Mouse (Mus musculus) heart, embryonic 16.5 days (tissue): ENCODE measurements around the gene Ssu2. TPM values are rescaled to one million over a fixed set of nuclear protein-coding genes. Genes with fewer than 3 reads are reported as not detected.

Source experiments
- ATAC-seq: fragments of 200-750 bp; cut with Nextera tagmentation; replicated peaks from 2 replicates; pipeline ENCODE4 v1.8.0; 2017; ENCODE audit warnings: moderate number of reproducible peaks; ENCODE audit not compliant: insufficient read depth, low FRiP score; ENCODE audit errors: extremely low read depth
- H3K27ac ChIP-seq: fragments of 300-500 bp; sonication (generic); 2 replicates; pipeline ENCODE4 v1.5.1; 2014; ENCODE audit warnings: mild to moderate bottlenecking, low read length, control low read depth, moderate library complexity
- H3K27me3 ChIP-seq: fragments of 300-500 bp; sonication (generic); 2 replicates; pipeline ENCODE4 v1.6.1; 2014; ENCODE audit warnings: low read length, mixed read lengths; ENCODE audit not compliant: control insufficient read depth, insufficient read depth
- H3K36me3 ChIP-seq: fragments of 300-500 bp; sonication (generic); 2 replicates; pipeline ENCODE4 v1.6.1; 2014; ENCODE audit not compliant: control insufficient read depth, insufficient read depth
- H3K4me1 ChIP-seq: fragments of 300-500 bp; sonication (generic); 2 replicates; pipeline ENCODE4 v1.6.1; 2014; ENCODE audit warnings: low read length, mixed read lengths; ENCODE audit not compliant: control insufficient read depth, insufficient read depth
- H3K4me2 ChIP-seq: fragments of 300-500 bp; sonication (generic); 2 replicates; pipeline ENCODE4 v1.6.1; 2014; ENCODE audit warnings: low read depth, mild to moderate bottlenecking, control low read depth, low read length
- H3K4me3 ChIP-seq: fragments of 300-500 bp; sonication (generic); 2 replicates; pipeline ENCODE4 v1.5.1; 2014; ENCODE audit warnings: mild to moderate bottlenecking, control low read depth, low read length
- H3K9ac ChIP-seq: fragments of 300-500 bp; sonication (generic); 2 replicates; pipeline ENCODE4 v1.6.1; 2014; ENCODE audit warnings: low read length, control low read depth
- H3K9me3 ChIP-seq: fragments of 300-500 bp; sonication (generic); replicated peaks from 2 replicates; pipeline ENCODE4 v1.6.1; 2016; ENCODE audit warnings: low read length; ENCODE audit not compliant: control insufficient read depth
- WGBS: fragments of 180-500 bp; shearing (Covaris S2); extraction: QIAGEN DNeasy Blood & Tissue Kit; methylation state at CpG from one replicate; pipeline ENCODE4 v1.1.7; 2014; 5-methylcytosine and 5-hydroxymethylcytosine counted together
- polyA plus RNA-seq: library from polyadenylated mRNA; unstranded; fragments of >200 nt; fragmentation: Nextera tagmentation; extraction: Ambion mirVana; gene quantifications from 2 replicates; pipeline ENCODE4 v1.2.1, GENCODE M21; 2015

Gene Ssu2
- polyA plus RNA-seq, 1 experiment from 2014 or later, result 2.6 TPM

DNA sequence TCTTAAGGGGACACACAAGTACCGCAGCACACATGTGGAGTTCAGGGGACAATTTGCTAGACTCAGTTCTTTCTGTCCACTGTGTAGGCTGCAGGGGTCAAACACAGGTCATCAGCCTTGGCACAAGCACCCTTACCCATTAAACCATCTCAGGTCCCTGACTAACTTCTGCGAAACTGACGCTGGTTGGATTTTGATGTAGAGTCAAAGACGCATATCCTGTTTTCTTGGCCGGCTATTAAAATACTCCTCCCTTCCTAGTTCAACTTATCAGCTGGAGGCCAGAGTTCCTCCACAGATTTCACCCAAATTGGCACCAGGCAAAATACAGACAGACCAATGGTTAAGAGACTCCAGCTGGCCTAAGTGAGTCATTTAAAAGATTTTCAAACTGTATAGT, 60.0 kb downstream of the Ssu2 start:
- no peak overlapping the region for H3K4me3 ChIP-seq
- no peaks in the 10 kb centered on the region for H3K27me3 ChIP-seq
- WGBS, result 51% methylated on average over 5 of the region's 5 CpGs
- no peak overlapping the region for H3K27ac ChIP-seq
- no peaks in the 10 kb centered on the region for H3K9me3 ChIP-seq
- H3K36me3 ChIP-seq, result peaks cover 13% of the 10 kb centered on the region
- ATAC-seq, result peak; percentile 58
- no peak overlapping the region for H3K9ac ChIP-seq
- no peaks in the 10 kb centered on the region; the same call in 1 of the 2 replicates for H3K4me1 ChIP-seq
- H3K4me2 ChIP-seq, result no peak overlapping the region

- H3K27me3 ChIP-seq, result no peaks in the 10 kb centered on the region
- H3K4me3 ChIP-seq, result no peak overlapping the region
- H3K4me2 ChIP-seq, result no peak overlapping the region
- no peak overlapping the region for H3K9ac ChIP-seq
- H3K4me1 ChIP-seq, result no peaks in the 10 kb centered on the region; the same call in 1 of the 2 replicates
- no peaks in the 10 kb centered on the region for H3K9me3 ChIP-seq
- 92% methylated on average over 3 of the region's 3 CpGs for WGBS
- no peak overlapping the region for H3K27ac ChIP-seq
- H3K36me3 ChIP-seq, result peaks cover 13% of the 10 kb centered on the region
- ATAC-seq, result no peak
Observed at GRCm38 (mm10) chr6:112325213-112325612, 62.6 kb downstream of the Ssu2 start.

DNA sequence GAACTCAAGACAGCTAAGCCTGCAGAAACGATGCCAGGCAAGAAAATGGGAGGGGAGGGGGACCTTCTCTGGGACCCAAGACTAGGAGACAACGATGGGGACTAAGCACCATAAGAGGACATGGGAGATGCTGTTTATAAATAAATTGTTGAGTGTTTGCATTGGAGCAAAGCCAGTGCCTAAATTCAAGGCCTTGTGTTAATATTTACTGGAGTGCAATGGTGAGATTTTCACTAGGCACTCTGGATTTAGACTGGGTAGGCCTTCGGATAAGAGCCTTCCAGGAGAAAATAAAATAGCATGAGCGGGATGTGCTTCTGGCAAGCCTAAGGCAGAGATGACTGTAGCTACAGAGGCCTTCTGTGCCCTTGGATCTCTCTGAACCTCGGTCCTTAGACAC, 64.9 kb downstream of the Ssu2 start:
- Histone ChIP-seq H3K4me1 (no peaks in the 10 kb centered on the region; the same call in 1 of the 2 replicates), H3K27ac (no peak overlapping the region), H3K4me3 (no peak overlapping the region), H3K27me3 (no peaks in the 10 kb centered on the region), H3K9ac (no peak overlapping the region), H3K9me3 (no peaks in the 10 kb centered on the region), H3K4me2 (no peak overlapping the region), H3K36me3 (peaks cover 5% of the 10 kb centered on the region)
- no peak for ATAC-seq
- WGBS, result 81% methylated on average over 5 of the region's 5 CpGs

DNA sequence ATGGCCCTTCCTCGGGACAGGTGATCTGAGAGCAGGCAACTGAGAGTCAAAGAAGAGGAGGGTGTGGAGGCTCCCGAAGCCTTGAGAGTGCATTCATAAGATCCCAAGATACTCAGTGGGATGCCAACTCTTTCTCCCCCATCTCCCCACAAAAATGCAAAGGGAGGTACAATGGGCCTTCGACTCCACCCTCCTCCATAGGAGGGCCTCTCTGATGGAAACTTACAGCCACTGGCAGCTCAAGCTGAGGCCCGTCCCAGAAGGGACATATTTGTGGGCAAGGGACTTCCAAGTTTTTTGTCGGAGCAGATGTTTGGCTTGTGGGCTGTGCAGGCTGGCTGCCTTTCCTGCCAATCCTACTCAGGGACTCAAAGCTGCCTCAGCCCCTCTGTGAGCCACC, 67.1 kb downstream of the Ssu2 start:
- 64% methylated on average over 5 of the region's 5 CpGs for WGBS
- Histone ChIP-seq H3K9ac (no peak overlapping the region), H3K4me3 (no peak overlapping the region), H3K27ac (no peak overlapping the region), H3K36me3 (peaks cover 19% of the 10 kb centered on the region), H3K4me1 (no peaks in the 10 kb centered on the region), H3K27me3 (no peaks in the 10 kb centered on the region), H3K4me2 (no peak overlapping the region), H3K9me3 (no peaks in the 10 kb centered on the region)
- no peak for ATAC-seq

GRCm38 (mm10) chr6:112319449-112319848, 68.4 kb downstream of the Ssu2 start:
- H3K4me1 ChIP-seq, result no peaks in the 10 kb centered on the region
- H3K36me3 ChIP-seq, result peaks cover 19% of the 10 kb centered on the region
- H3K9me3 ChIP-seq, result no peaks in the 10 kb centered on the region
- no peak overlapping the region for H3K27ac ChIP-seq
- no peak overlapping the region for H3K9ac ChIP-seq
- WGBS, result 81% methylated on average over 4 of the region's 4 CpGs
- H3K4me3 ChIP-seq, result no peak overlapping the region
- no peaks in the 10 kb centered on the region for H3K27me3 ChIP-seq
- no peak for ATAC-seq
- H3K4me2 ChIP-seq, result no peak overlapping the region

DNA sequence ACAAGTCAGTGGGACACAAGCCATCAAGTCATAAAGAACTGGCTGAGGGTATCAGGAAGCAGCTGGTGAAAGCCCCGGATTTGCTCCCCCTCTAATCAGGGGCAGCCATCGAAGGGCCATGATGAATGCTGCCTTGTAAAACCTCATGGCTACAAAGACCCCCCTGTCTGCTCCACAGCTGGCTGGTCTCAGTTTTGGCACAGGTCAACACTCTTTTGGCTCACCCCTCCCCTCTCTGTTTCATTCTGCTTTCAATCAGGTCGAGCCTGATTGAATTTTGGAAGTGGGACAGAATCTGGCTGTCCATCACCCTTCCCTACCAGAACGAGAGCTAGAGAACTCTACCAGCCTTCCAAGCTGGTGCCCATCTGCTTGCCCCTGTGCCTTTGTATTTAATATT, 76.4 kb downstream of the Ssu2 start:
- no peak for ATAC-seq
- no peak overlapping the region for H3K9ac ChIP-seq

DNA sequence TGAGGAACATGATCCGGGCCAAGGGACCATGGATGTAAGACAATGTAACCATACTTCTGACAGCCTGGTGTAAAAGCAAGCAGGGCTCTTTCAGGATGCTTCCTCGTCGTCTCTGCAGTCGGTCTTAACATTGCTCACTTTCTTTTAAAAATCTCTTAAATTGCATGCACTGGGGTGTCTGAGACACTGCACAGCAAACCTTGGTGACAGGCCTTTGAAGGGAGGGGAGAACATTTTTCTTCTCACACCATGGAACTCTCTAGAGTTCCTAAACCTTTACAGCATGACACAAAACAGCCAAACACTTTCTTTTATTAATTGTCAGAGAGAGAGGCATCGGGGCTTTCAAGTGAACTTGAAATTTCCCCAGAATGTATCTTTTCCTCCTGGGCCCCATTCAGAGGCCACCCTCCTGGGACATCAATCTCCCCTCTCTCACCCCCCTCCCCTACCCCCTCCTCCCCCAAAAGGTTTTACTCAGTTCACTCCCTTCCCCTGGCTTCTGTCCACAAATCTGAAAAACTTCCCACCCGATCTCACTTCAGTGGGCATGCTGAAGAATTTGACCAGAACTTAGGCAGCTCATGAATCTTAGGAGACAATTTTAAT, 78.4 kb downstream of the Ssu2 start:
- H3K4me2 ChIP-seq, result no peak overlapping the region
- H3K27me3 ChIP-seq, result no peaks in the 10 kb centered on the region
- WGBS, result 38% methylated on average over 6 of the region's 6 CpGs
- H3K36me3 ChIP-seq, result peaks cover 12% of the 10 kb centered on the region; the same call in 1 of the 2 replicates
- no peak overlapping the region for H3K27ac ChIP-seq
- no peak overlapping the region for H3K4me3 ChIP-seq
- H3K4me1 ChIP-seq, result peaks cover 12% of the 10 kb centered on the region
- ATAC-seq, result no peak
- no peaks in the 10 kb centered on the region for H3K9me3 ChIP-seq
- H3K9ac ChIP-seq, result no peak overlapping the region

More for the DNA sequence above, 76.4 kb downstream of the Ssu2 start:
- Histone ChIP-seq H3K4me3 (no peak overlapping the region), H3K9me3 (no peaks in the 10 kb centered on the region), H3K27ac (no peak overlapping the region), H3K4me2 (no peak overlapping the region), H3K27me3 (no peaks in the 10 kb centered on the region), H3K36me3 (peaks cover 15% of the 10 kb centered on the region), H3K4me1 (no peaks in the 10 kb centered on the region)
- WGBS, result 50% methylated on average over 4 of the region's 4 CpGs

Other genes starting within 250 kb of the Ssu2 start
- gene Lmcd1, start 114.3 kb downstream of the Ssu2 start, polyA plus RNA-seq, result 58.0 and 60.2 TPM in 2 replicates
- 126 and 127 TPM in 2 replicates for gene Cav3, start 71.5 kb upstream of the Ssu2 start, polyA plus RNA-seq
- gene Oxtr, start 101.9 kb upstream of the Ssu2 start, polyA plus RNA-seq, result 0.16 and 0.18 TPM in 2 replicates